Mouse (Mus musculus) bone marrow macrophage, adult 2 months (primary cell): ENCODE results near the gene Padi2. TPM values are rescaled to one million over a fixed set of nuclear protein-coding genes. Genes with fewer than 3 reads are reported as not detected.

Experiments used
- H3K27ac ChIP-seq: 2 replicates; pipeline ENCODE4 v1.5.1; 2012; ENCODE audit warnings: low read depth, low read length; ENCODE audit not compliant: insufficient read depth
- H3K4me1 ChIP-seq: 2 replicates; pipeline ENCODE4 v1.6.1; 2012; ENCODE audit warnings: low read length; ENCODE audit not compliant: control insufficient read depth, insufficient read depth
- H3K4me3 ChIP-seq: 2 replicates; pipeline ENCODE4 v1.5.1; 2012; ENCODE audit warnings: mild to moderate bottlenecking, low read length, moderate library complexity; ENCODE audit not compliant: insufficient read depth
- CTCF ChIP-seq: IDR thresholded peaks from 2 replicates; pipeline ENCODE4 v1.5.1; 2012; ENCODE audit warnings: low read depth, mild to moderate bottlenecking, low read length, moderate library complexity
- POLR2A ChIP-seq: IDR thresholded peaks from 2 replicates; pipeline ENCODE4 v1.6.1; 2012; ENCODE audit warnings: mild to moderate bottlenecking, low read depth, low read length, borderline replicate concordance
- polyA plus RNA-seq: library from polyadenylated mRNA; stranded (reverse); fragments of >200 nt; gene quantifications from 2 replicates; pipeline ENCODE4 v1.2.4, GENCODE M21; 2012; ENCODE audit not compliant: missing spikeins, insufficient read depth, insufficient read length

Gene Padi2
- polyA plus RNA-seq, 1 experiment: 12.2 TPM

DNA sequence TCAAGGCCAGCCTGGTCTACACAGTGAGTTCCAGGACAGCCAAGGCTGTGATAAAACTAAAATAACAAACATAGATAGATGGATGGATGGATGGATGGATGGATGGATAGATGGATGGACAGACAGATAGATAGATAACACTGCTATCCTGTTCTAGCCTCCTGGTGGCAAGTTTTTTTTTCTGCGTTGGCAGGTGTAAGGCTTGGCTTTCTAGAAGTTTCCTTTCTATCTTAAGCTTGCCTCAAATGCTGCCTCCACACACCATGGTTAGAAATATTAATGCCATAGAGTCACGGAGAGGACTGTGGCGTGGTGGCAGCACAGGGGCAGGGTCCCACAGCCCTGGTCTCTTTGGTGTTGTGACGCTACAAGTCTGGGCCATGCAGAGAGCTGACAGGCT is 39.4 kb downstream of the Padi2 start:
- no peak overlapping the region for H3K4me3 ChIP-seq
- H3K4me1 ChIP-seq: peaks cover 26% of the 10 kb centered on the region

DNA sequence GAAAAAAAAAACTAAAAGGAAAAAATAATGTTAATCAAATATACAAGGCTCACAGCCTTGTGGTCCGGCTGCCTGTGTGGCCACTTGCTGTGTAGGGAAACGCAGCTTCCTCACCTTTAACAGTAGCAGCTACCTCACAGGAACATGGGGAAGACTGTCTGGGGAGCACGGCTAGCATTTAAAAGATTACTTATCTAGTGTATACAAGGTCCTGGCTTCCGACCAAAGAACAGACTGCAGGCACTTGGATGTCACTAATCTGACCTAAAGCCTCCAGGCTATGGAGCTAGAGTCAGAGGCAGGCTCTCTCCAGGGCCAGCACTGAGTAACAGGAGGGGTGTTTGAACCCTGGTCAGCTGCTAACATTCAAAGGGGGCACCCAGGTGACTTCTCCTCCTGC is 39.9 kb downstream of the Padi2 start:
- Histone ChIP-seq H3K4me3 (no peak overlapping the region), H3K4me1 (peaks cover 26% of the 10 kb centered on the region), H3K27ac (no peak overlapping the region)
- TF ChIP-seq CTCF (no peak), POLR2A (no peak)

More for the DNA sequence above, 39.4 kb downstream of the Padi2 start:
- TF ChIP-seq POLR2A: no peak
- no peak for TF ChIP-seq CTCF
- peak overlapping the region; percentile 81 for H3K27ac ChIP-seq

DNA sequence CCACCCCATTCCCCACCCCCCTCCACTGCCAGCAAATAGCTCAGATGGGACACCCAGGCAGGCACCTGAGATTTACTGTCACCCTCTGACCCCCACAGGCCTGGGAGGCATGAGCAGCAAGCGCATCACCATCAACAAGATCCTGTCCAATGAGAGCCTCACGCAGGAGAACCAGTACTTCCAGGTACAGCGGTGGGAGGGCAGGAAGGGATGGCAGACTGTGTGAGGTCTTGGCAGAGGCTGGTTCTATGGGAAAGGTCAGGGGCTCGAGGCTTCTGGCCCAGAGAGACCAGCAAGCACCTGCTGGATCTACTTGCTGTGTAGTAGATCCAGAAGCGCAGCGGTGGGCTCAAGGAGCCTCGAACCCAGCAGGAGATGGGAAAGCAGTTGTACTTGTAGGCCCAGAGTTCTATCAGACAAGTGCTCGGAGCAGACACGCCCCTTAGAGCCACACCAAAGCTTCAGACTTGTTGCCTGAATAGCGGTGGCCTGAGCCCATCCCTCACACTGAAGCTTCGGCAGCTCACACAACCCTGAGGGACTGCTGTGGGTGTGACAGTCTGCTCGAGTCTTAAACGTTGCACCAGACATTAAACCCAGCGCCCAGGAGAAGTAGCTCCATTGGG is 40.5 kb downstream of the Padi2 start:
- H3K4me3 ChIP-seq: no peak overlapping the region
- peaks cover 28% of the 10 kb centered on the region for H3K4me1 ChIP-seq
- no peak overlapping the region for H3K27ac ChIP-seq
- TF ChIP-seq CTCF (no peak), POLR2A (no peak)

DNA sequence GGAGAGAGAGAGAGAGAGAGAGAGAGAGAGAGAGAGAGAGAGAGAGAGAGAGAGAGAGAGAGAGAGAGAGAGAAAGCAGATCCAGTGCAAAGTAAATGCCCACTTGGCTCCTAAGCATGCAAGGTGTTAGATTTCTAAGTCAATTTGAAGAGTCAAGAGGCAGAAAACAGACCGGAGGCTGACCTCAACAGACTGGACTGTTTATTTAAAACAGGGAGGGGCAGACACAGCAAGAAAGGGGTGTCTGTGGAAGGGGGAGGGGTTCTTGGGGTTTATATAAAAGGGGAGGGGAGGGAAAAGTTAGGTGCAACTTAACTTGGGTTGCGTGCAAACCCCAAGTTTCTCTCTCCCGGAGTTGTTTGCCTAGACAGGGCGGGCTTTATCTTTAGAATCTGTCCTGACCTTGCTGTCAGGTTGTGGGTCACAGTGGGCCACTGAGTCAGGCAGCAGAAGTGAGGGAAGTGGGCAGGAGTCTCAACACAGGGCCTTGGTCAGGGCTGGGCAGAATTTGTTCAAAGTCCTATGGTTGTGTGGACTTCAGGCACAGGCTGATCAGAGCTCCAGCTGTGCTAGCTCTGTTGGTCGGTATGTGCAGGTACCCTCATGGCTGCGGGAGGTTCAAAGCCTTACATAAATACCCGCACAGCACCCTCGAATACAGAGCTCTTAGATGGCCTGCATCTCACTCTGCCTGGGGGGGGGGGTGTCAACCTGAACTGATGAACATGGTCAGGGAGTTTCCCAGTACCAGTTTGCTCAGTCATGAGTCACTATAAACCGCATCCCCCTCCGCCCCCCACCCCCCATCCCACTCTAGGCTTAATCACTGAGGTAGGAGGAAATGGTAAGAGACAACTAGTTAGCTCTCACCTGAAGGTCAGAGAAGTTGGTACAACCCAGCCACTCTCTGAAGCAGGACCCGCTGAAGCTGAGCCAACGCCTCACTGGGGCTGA is 41.6 kb downstream of the Padi2 start:
- TF ChIP-seq POLR2A (no peak), CTCF (no peak)
- no peak overlapping the region for H3K27ac ChIP-seq
- H3K4me3 ChIP-seq: no peak overlapping the region
- H3K4me1 ChIP-seq: peaks cover 38% of the 10 kb centered on the region

DNA sequence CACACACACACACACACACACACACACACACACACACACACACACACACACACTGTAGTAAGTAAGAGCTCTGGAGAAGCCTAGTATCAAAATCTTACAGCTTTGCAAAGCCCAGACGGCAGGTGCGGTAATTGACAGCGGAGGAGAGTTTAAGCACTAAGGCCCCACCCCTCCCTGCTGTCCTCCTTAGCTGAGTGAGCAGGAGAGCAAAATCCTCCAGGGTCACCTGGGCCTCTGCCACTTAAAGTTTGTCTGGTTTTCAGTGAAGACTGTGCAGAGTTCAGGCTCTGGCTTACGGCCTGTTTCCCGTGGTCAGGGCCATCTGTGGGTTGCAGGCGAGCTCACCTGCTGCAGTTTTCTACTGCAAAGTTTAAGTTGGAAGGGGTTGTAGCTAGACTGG is 42.3 kb downstream of the Padi2 start:
- H3K27ac ChIP-seq: no peak overlapping the region
- no peak for TF ChIP-seq POLR2A
- no peak for TF ChIP-seq CTCF
- peaks cover 39% of the 10 kb centered on the region for H3K4me1 ChIP-seq
- H3K4me3 ChIP-seq: no peak overlapping the region

DNA sequence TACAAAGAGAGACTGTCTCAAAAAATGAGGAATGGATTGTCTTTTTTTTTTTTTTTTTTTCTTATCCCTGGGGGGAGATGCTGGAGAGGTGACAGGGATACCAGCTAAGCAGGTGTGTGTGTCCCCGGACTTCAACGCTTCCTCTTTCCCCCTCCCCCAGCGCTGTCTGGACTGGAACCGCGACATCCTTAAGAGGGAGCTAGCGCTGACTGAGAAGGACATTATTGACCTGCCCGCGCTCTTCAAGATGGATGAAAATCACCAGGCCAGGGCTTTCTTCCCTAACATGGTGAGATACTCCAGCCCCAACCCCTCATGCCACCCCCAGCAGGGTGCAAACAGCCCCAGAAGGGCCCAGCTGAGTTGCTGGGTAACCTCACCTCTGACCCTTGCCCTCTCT is 42.9 kb downstream of the Padi2 start:
- Histone ChIP-seq H3K27ac (no peak overlapping the region), H3K4me3 (no peak overlapping the region), H3K4me1 (peaks cover 43% of the 10 kb centered on the region)
- TF ChIP-seq POLR2A: no peak
- no peak for TF ChIP-seq CTCF

DNA sequence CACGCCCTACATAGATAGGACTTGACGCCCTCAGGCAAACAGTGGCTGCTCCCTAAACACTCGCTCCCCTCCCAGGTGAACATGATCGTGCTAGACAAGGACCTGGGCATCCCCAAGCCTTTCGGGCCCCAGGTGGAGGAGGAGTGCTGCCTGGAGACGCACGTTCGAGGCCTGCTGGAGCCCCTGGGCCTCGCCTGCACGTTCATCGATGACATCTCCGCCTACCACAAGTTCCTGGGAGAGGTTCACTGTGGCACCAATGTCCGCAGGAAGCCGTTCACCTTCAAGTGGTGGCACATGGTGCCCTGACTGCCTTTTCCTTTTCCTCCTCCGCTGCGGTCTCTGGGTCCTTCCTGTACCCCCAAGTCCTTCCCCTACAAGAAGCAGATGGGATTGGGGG is 43.5 kb downstream of the Padi2 start:
- TF ChIP-seq POLR2A: no peak
- TF ChIP-seq CTCF: no peak
- H3K4me1 ChIP-seq: peaks cover 40% of the 10 kb centered on the region
- no peak overlapping the region for H3K27ac ChIP-seq
- no peak overlapping the region for H3K4me3 ChIP-seq

DNA sequence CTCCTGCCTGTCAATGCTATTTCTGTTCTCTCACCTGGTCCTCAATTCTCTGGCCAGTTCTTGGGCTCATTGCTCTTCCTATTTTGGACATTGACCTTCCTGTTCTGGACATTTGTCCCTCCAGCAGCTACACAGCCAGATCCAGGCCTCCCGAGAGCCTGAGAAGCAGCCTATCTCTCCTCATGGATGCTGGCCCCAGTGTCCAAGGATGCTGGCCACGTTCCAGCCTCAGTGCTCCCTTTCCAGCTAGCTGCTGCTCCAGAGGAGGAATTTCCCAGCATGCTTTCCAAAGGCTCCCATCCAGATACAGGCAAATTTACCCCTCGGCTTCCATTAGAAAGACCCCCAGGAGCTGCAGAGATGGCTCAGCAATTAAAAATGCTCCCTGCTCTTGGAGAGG is 44.4 kb downstream of the Padi2 start:
- Histone ChIP-seq H3K4me1 (peaks cover 31% of the 10 kb centered on the region), H3K4me3 (no peak overlapping the region), H3K27ac (no peak overlapping the region)
- TF ChIP-seq CTCF: no peak
- no peak for TF ChIP-seq POLR2A

DNA sequence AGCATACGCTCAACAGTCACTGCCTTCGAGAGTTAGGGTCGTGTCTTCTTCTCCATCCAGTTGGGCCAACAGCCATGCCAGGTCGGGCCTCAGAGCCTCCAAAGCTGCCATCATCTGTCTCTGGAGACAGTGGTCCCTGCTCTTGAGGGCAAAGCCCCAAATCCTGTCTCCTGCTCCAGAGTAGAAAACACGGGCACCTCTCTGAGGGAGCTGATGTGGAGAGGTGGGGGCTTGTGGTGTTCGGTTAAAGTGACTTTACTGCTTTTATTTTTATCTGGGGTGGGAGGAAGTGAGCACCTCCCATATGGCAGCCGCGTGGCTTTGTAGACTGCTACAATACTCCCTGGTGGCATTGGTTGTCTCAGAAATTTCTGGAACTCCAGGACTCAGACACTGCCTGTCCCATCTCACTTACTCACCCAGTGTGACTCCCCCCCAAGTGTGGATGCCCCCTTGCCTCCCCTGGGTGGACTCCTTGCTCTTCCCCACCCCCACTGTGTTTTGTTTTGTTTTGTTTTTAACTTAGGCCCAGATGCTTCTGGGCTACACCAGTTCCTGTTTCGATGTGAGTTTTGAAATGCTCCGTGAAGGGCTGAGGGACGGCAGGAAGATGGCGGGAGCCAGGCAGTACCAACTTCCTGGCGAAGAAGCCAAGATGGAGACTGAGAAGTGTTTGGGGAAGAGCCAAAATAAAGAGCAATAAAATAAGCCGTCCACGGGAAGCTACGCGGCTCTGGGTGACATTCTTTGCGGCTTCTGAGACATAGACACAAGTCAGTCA is 45.9 kb downstream of the Padi2 start:
- Histone ChIP-seq H3K27ac (peak overlapping the region; percentile 73), H3K4me1 (peaks cover 21% of the 10 kb centered on the region), H3K4me3 (no peak overlapping the region)
- TF ChIP-seq POLR2A (no peak), CTCF (no peak)
